Mouse (Mus musculus) cortical plate, adult 2 months (tissue): ENCODE measurements around the gene Luzp2. TPM values are rescaled to one million over a fixed set of nuclear protein-coding genes. Genes with fewer than 3 reads are reported as not detected.

ENCODE experiments used
- H3K27ac ChIP-seq: fragments of 200-500 bp; 2 replicates; pipeline ENCODE4 v1.5.1; 2012; ENCODE audit warnings: low read length, control low read depth, inconsistent platforms; ENCODE audit not compliant: insufficient read depth
- H3K4me1 ChIP-seq: fragments of 200-500 bp; 2 replicates; pipeline ENCODE4 v1.6.1; 2011; ENCODE audit warnings: low read length; ENCODE audit not compliant: control insufficient read depth, insufficient read depth
- H3K4me3 ChIP-seq: fragments of 200-500 bp; 2 replicates; pipeline ENCODE4 v1.5.1; 2011; ENCODE audit warnings: mild to moderate bottlenecking, low read length, control low read depth; ENCODE audit not compliant: insufficient read depth
- CTCF ChIP-seq: fragments of 200-500 bp; IDR thresholded peaks from 2 replicates; pipeline ENCODE4 v1.5.1; 2011; ENCODE audit warnings: mild to moderate bottlenecking, control low read depth, low read length; ENCODE audit not compliant: insufficient read depth; ENCODE audit errors: extremely low read depth
- POLR2A ChIP-seq: fragments of 200-500 bp; IDR thresholded peaks from 2 replicates; pipeline ENCODE4 v1.6.1; 2011; ENCODE audit warnings: mild to moderate bottlenecking, low read length, control low read depth; ENCODE audit not compliant: insufficient read depth; ENCODE audit errors: extremely low read depth
- polyA plus RNA-seq: library from polyadenylated mRNA; depleted of rRNA; stranded (reverse); fragments of >200 nt; gene quantifications from 2 replicates; pipeline ENCODE4 v1.2.3, GENCODE M21; 2012; rRNA removed

The Luzp2 gene
- polyA plus RNA-seq, result 59.8 and 64.3 TPM in 2 replicates

DNA sequence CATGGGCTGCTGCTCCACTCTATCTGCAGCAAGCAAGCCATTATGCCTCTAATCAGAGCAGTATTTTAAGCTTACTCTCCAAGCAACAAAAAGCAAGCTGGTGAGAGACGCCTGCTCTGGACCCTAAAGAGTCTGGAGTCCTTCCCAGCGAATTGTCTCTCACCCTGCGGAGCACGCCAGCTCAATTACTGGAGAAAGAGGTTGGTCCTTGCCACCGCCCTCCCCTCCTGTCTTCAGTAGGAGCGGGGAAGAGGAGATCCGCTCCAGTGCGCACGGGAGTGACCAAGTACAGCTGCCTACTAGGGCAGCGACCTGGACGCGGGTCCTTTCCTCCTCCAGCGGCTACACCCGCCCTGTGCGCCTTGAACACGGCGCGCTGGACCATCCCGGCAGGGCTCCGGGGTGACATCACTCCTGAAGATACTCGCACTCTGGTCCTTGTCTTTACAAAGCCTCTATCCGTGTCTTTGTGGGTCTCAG, at the start of gene Luzp2:
TSS of gene Luzp2 (plus strand) at position 127 of the 480 bp plus-strand sequence.
- H3K27ac ChIP-seq, result peak within 1 kb of the TSS; percentile 54
- TF ChIP-seq CTCF (no peak), POLR2A (no peak)
- no peaks in the 10 kb centered on the region; the same call in 1 of the 2 replicates for H3K4me1 ChIP-seq
- peak within 1 kb of the TSS; percentile 75 for H3K4me3 ChIP-seq

DNA sequence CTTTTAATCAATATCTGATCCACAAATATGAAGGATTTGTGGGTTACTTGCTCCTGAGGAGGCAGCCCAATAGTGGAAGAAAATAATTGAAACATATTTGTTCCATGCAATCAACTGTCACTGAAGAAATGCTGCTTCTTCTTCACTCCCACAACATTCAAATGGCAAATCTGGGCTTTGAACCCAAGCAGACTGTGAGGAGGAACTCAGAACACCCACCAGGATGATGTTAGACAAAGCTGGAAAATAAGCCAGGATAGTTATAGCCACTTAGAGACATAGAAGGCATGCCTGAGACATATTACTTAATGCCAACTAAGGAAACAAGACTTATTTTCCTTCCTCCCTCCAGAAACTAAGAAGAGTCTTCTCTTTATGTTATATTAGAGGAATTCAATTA, 47.8 kb upstream of the Luzp2 start:
- TF ChIP-seq CTCF (no peak), POLR2A (no peak)
- H3K27ac ChIP-seq, result no peak overlapping the region
- H3K4me3 ChIP-seq, result no peak overlapping the region
- H3K4me1 ChIP-seq, result no peaks in the 10 kb centered on the region

DNA sequence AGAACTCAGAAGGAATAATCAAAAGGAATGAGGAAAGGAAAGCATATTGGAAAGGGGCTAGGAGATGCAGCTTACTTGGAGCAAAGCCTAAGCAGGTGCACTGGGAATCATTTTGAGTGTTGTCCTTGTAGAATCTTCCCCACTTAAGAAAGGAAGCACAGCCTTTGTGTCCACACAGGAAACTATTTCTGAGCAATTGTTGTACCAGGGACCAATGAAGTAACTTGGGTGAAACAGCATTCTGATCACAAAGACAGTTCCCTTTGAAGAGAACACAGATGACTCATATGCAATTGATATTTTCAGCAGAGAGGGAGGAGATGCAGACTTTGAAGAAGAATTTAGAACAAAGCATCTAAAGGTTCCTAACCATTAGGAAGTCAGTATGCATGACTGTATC, 16.7 kb upstream of the Luzp2 start:
- H3K4me1 ChIP-seq, result peaks cover 2% of the 10 kb centered on the region; the same call in 1 of the 2 replicates
- no peak overlapping the region for H3K27ac ChIP-seq
- TF ChIP-seq POLR2A (no peak), CTCF (no peak)
- H3K4me3 ChIP-seq, result no peak overlapping the region

DNA sequence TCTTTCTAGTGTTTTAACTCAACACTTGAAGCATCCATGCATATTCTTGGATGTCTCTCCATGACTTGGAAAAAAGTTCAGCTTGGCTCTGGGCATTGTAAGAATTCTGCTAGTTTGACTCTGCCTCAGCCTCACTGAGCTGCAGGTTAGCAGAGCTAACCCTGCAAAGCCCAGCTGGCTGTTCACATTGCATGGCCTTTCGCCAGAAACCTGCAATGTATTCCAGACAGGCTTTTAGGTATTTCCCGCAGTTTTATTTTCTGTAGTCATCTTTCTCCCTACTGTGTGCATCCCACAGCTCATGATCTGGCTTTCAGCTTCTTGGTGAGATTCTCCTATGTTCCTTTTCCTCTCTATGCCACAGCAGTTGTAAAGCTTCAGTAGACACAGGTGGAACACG, 6.5 kb upstream of the Luzp2 start:
- Histone ChIP-seq H3K4me1 (no peaks in the 10 kb centered on the region), H3K4me3 (no peak overlapping the region), H3K27ac (no peak overlapping the region)
- TF ChIP-seq POLR2A (no peak), CTCF (no peak)

DNA sequence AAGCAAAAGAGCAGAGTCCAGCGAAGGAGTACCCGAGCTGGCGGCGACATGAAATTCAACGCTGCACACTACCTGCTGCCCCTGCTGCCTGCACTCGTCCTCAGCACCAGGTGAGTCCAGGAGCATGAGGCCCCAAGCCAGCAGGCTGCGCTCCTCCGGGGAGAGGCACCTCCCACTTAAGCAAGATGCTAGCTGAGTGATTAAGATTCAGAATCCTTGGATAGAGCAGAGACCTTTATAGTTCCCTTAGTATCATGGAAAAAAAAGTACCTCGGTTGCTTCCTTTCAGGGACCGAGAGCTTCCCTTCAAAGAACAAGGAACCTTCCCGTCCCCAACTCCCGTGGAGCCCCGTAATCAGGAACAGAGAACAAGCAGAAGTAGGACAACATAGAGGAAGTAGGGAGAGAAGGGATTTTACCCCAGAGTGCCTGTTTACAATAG, 634 bp downstream of the Luzp2 start:
- Histone ChIP-seq H3K4me3 (peak overlapping the region; percentile 75), H3K27ac (peak overlapping the region; percentile 54), H3K4me1 (no peaks in the 10 kb centered on the region; the same call in 1 of the 2 replicates)
- TF ChIP-seq CTCF (no peak), POLR2A (no peak; the same call in 1 of the 2 replicates)

DNA sequence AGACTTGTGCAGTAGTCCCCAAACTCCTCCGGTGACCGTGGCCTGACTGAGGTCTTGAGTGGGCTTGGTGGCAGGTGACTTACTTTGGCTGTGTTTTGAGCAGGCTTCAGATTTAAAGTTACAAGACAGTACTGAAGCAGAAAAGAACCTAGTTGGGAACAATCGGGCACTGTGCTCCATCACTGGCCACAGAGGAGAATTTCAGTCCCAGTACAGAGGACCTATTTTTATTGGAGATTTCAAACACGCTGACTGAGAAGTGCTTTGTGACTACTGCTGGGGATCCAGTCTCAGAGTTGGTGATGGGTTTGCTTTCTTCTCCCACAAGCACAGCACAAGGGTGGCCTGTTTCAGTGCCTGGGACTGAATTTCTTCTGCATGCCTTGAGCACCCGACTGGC, 1.1 kb downstream of the Luzp2 start:
- Histone ChIP-seq H3K27ac (peak overlapping the region; percentile 54), H3K4me3 (peak overlapping the region; percentile 75), H3K4me1 (no peaks in the 10 kb centered on the region; the same call in 1 of the 2 replicates)
- TF ChIP-seq CTCF (no peak), POLR2A (no peak)

DNA sequence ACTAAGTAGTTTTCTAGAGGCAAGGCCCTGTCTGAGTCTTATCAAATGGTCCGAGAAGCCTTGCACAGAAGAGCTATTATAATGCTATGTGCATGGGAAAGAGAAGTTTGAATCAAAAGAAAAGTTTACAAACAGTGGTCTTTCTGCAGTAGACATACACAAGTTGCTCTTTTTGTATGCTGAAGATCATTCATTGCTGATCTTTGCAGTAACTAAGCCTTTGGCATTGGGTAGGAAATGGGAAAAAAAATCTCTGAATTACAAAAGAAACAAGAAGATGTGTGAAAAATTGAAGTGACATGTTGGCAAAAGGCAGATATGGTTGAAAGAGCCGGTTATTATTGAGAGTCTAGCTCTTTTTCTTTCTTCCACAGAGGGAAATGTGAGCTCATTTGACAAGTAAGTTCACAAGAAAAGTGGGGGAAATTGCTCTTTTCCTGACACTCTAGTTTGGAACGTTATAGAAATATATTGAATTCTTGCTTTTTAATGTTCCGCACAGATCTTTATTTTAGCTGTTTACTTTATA, 7.6 kb downstream of the Luzp2 start:
- TF ChIP-seq CTCF, result no peak
- no peak for TF ChIP-seq POLR2A

DNA sequence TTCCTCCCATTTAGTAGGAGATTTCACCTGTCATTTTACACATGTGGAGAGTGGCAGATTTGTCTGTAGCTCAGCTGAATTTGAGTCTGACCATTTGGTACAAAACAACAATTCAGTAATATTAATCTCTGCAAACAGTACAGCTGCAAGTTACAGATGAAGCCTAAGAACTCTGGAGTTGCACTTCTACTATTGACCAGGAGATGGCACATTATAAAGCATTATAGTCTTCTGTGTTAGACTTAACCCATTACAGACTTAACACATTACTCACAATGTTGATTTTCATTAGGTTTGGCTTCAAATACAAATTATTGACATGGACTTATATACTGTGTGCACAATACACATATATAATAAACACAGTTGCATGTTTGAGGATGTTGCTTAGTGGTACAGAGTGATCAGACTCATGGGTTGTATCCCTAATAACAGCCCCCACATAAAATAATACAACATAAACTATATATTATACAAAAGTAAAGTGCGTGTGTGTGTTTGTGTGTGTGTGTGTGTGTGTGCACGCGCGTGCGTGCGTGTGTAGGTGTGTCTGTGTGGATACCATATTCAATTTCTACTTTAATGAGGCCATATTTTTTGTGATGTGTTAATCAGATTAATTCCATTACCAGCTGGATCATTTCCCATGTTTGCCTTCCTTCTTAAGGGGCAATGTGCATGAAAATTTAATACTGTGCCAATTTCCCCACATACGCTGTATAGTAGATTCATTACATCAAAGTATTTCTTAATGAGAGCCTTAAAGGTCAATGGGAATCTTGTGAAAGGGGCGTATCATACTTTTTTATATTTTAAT, 10.8 kb downstream of the Luzp2 start:
- TF ChIP-seq CTCF, result no peak
- no peak for TF ChIP-seq POLR2A
- Histone ChIP-seq H3K27ac (no peak overlapping the region), H3K4me1 (no peaks in the 10 kb centered on the region; the same call in 1 of the 2 replicates), H3K4me3 (no peak overlapping the region)

More for the DNA sequence above, 7.6 kb downstream of the Luzp2 start:
- no peak overlapping the region for H3K27ac ChIP-seq
- no peak overlapping the region for H3K4me3 ChIP-seq
- no peaks in the 10 kb centered on the region; the same call in 1 of the 2 replicates for H3K4me1 ChIP-seq

DNA sequence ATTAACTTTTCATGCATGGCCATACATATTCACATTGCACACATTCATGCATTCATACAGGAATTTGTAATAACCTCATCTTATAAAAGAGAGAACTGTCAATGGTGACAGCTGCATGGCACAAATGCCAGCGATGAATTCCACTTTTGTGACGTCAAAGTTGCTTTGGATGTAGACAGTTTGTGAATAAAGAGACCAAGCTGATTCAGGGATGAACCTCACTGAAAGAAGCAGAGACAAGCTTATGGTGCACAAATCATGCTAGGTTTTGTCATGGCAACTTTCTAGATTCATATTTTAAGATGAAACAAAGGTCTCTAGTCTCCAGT, 11.4 kb downstream of the Luzp2 start:
- H3K4me1 ChIP-seq, result no peaks in the 10 kb centered on the region; the same call in 1 of the 2 replicates
- TF ChIP-seq POLR2A, result no peak
- no peak for TF ChIP-seq CTCF
- no peak overlapping the region for H3K4me3 ChIP-seq
- H3K27ac ChIP-seq, result no peak overlapping the region

DNA sequence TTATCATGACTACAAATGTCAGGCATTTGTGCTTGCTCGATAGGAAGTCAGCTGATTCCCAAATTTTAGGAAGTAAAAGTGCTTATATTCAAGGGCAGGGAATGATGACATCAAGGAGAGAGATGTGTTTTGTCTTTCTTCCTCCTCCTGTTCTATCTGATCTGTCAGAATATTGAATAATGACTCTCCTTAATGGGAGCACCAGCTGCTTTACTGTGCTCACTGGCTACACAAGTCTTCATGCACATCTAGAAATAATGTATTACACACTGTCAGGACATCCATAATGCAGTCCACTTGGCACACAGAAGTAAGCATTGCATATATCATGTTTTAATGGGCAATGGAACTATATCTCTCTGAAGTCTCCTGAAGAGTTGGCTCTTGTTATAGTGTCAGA, 17.6 kb downstream of the Luzp2 start:
- Histone ChIP-seq H3K4me1 (no peaks in the 10 kb centered on the region; the same call in 1 of the 2 replicates), H3K4me3 (no peak overlapping the region), H3K27ac (no peak overlapping the region)
- TF ChIP-seq POLR2A, result no peak
- TF ChIP-seq CTCF, result no peak
